Mouse (Mus musculus) heart, adult 2 months (tissue): ENCODE results near the gene Hmg20a.

Experiments
- CTCF ChIP-seq: fragments of 200-600 bp; IDR thresholded peaks from 2 replicates; pipeline ENCODE4 v1.8.1; 2022; ENCODE audit warnings: antibody characterized with exemption, mild to moderate bottlenecking, moderate library complexity
- POLR2A ChIP-seq: fragments of 200-500 bp; IDR thresholded peaks from 2 replicates; pipeline ENCODE4 v1.6.1; 2011; ENCODE audit warnings: mild to moderate bottlenecking, low read depth, low read length, control low read depth; ENCODE audit not compliant: insufficient read depth

DNA sequence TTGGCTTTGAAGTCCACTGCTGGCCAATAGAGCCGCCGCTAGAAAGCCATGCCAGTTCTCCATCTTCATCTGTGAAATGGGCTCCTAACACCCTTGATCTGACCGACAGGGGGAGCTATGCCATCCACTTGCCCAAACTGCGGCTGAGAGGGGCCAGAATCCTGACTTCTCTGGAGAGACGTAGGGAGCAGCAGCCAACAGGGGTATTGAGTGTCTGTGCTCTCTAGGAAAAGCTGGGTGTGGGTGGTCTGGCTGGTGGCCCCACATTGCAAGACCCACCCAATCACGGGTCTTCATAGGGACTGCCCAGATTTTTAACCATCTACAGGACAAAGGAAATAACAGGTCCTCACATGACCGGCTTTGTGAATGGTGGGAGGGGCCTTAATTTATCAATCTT is 116.3 kb downstream of the Hmg20a start:
- TF ChIP-seq CTCF, result peak; percentile 39
- TF ChIP-seq POLR2A, result no peak
